Mouse (Mus musculus) hematopoietic stem cell, adult 5-6 weeks (primary cell): ENCODE measurements around the gene Gm7075. TPM values are rescaled to one million over a fixed set of nuclear protein-coding genes. Genes with fewer than 3 reads are reported as not detected.
"Not testable (repeated sequence)": the region's sequence is repeated elsewhere in the genome, so short reads cannot be mapped to it uniquely, and the experiment has no call there.

Experiments
- ATAC-seq, 2 experiments: fragments of 125-278 bp in 1 of 2; replicated peaks in 1 of 2; 2 replicates each; pipeline ENCODE4 v1.8.0; 2016 to 2017; ENCODE audit warnings: inconsistent platforms in 2 of 2, mild to moderate bottlenecking in 2 of 2, moderate number of reproducible peaks in 2 of 2, low read depth in 1 of 2, moderate TSS enrichment in 1 of 2; ENCODE audit not compliant: low FRiP score in 2 of 2, poor library complexity in 2 of 2, severe bottlenecking in 2 of 2, insufficient read depth in 1 of 2, low TSS enrichment in 1 of 2
- total RNA-seq: library from RNA; stranded (forward); fragments of 172-1452, 232-1000 nt; gene quantifications from 2 replicates; pipeline ENCODE4 v1.2.3, GENCODE M21; 2017

The Gm7075 gene
- not detected in 2 replicates for total RNA-seq

- peak; percentile 48 to 52; a peak in 1 of 4 replicates for ATAC-seq
These were observed at the start of gene Gm7075 for GRCm38 (mm10) chr10:63421739-63422735. Gene Gm7075 (minus strand): TSS chr10:63421789.

- no peak for ATAC-seq
These were observed 39.3 kb upstream of the Gm7075 start for GRCm38 (mm10) chr10:63460935-63461334.

GRCm38 (mm10) chr10:63457292-63458128, 35.9 kb upstream of the Gm7075 start:
- no peak for ATAC-seq

- peak; percentile 71 to 81; a peak in 3 of 4 replicates for ATAC-seq
These were observed 33.7 kb upstream of the Gm7075 start for GRCm38 (mm10) chr10:63455110-63455878.

GRCm38 (mm10) chr10:63453926-63454325, 32.3 kb upstream of the Gm7075 start:
- ATAC-seq: no peak

- ATAC-seq: not testable (repeated sequence)
These were observed 23.2 kb upstream of the Gm7075 start for GRCm38 (mm10) chr10:63444602-63445387.

GRCm38 (mm10) chr10:63439694-63440228, 18.2 kb upstream of the Gm7075 start:
- no peak for ATAC-seq

- ATAC-seq: no peak
These were observed 17.2 kb upstream of the Gm7075 start for GRCm38 (mm10) chr10:63438736-63439262.

GRCm38 (mm10) chr10:63432887-63433286, 11.3 kb upstream of the Gm7075 start:
- no peak for ATAC-seq

GRCm38 (mm10) chr10:63432099-63432498, 10.5 kb upstream of the Gm7075 start:
- no peak for ATAC-seq

- ATAC-seq: no peak
These were observed 9.7 kb upstream of the Gm7075 start for GRCm38 (mm10) chr10:63431221-63431736.

- peak; percentile 90 to 91 for ATAC-seq
These were observed 8.3 kb upstream of the Gm7075 start, which contains the start of gene Ctnna3 for GRCm38 (mm10) chr10:63429785-63430305. Gene Ctnna3 (plus strand): TSS chr10:63430098.

GRCm38 (mm10) chr10:63429380-63429779, 7.8 kb upstream of the Gm7075 start:
- ATAC-seq: peak; percentile 84 to 87

- ATAC-seq: no peak
These were observed 7.4 kb upstream of the Gm7075 start for GRCm38 (mm10) chr10:63429023-63429340.

GRCm38 (mm10) chr10:63428243-63429022, 6.8 kb upstream of the Gm7075 start:
- peak; percentile 10 to 20; a peak in 1 of 4 replicates for ATAC-seq
